Mouse (Mus musculus) kidney, postnatal 25 days (tissue): ENCODE results near the gene Scin.

Source experiments
- DNase-seq, 2 experiments: peaks; one replicate each; pipeline ENCODE4 v3.0.0; 2021; ENCODE audit warnings: mixed read lengths in 2 of 2

The Scin gene

DNA sequence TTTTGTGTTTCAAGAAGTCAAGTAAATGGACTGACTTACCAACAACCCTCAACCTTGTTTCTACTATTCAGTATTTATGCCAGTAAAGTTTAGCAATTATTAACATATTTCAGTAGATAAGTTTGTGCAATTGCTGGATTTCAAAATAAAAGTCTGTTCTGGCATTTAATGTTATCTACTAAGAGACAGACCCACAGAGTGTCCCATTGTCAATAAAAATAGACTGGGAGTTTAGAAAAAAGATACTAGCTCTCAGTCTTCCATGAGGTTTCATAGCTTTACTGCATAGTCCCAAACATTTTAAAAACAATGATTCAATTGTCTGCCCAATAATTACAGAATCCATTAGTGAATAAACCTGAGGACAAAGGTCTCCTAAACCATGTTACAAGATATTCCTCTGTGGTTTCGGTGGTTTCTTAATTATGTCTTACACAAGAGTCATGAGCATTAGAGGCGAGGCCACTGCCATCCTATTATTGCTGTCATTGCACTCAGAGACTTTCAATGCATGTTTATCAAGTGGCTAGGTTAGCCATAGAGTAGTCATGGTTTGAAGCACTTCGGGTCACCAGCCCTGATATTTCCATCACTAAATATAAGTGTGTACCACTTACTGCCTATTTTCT lies 110.9 kb downstream of the Scin start:
- DNase-seq: no peak

DNA sequence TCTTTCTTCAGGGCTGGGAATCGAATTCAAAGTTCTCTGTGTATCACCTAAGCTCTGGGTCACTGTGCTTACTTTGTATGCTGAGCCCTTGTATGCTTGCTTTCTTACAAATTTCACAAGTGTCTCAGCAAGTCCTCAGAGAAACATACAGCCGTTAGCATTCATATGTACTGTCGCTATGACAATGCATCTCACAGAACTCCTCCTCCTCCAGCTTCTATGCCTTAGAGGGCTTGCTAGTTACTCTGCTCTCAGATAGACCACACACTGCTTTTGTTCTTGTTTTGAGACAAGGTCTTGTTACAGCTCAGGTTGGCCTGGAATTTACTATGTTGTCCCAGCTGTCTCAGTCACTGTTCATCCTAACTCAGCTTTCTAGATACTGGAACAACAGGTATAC lies 111.7 kb downstream of the Scin start:
- DNase-seq: no peak

DNA sequence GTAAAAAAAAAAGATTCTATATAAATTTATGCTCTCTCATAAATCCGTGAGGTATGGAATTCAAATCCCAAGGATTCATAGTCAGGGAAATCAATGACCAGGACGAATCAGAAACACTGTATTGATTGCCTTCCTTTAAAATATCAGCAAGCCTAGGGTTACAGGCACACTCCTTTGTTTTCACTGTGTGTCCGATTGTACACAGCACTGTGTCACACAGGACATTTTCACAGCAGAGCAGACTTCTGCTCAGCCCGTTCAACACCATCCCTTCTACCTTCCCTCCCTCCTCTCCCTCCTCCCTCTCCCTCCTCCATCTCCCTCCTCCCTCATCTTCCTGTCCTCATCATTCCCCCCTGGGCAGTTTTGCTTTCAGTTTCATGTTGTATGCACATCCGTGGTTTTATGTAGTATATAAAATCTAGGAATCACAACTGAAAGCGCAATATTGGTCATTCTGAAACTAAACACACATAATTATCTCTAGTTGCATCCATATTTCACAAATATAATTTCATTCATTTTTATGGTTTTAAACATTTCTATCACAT lies 116.0 kb downstream of the Scin start:
- no peak for DNase-seq

DNA sequence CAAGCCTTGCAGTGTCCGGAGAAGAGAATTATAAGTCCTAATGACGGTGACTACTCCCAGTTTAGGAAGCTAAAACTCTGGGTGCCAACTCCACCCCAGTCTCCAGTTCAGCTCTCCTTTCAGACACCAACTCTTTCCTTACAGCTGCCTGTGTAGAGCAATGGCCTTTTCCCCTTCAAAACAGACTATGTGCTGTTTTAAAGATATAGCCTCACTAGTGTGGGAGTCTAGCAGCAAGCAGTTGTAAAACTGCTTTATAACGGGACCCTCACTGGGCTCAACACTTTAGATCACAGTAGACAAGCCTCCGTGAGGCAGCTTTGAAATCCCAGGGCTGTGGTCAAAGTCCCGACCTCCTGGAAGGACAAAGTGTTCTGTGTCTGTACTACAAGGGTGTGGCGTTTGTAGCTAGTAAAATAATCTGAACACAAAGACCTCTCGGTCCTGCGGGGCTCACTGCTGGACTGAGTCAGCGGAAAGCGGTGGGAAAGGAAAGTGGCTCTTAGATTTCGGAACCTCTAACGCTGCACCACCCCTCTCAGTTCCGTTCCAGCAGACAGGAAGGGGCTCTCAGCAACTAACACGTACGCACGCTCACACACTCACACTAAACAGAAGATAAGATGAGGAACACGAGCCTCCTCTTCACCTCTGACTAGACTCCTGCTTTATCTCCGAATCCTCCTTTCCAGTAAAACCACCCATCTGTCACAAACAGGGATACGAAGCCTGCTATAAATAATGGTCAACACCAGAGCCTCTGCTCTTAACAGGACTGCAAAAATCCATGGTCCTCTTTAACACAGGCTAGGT lies 117.2 kb downstream of the Scin start:
- peak; percentile 52 to 86 for DNase-seq

DNA sequence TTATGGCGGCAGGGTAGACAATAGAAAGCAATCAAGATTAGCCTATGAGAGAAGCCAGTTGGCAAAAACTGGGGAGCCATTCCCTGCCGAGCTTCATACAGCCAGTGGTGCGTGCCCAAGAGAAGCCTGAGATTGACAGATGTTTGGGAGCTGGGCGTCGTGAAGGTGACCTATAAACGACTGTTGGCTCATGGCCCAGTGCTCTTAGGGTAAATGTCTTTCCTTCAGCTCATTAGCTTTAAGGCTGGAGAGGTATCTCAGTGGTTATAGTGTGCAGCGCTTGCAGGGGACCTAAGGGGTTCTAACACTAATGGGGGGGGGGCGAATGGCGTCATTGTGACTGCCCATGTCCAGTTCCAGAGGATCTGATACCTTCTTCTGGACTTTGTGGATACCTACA lies 118.0 kb downstream of the Scin start:
- peak in 1 of 2 experiments; percentile 21 for DNase-seq

DNA sequence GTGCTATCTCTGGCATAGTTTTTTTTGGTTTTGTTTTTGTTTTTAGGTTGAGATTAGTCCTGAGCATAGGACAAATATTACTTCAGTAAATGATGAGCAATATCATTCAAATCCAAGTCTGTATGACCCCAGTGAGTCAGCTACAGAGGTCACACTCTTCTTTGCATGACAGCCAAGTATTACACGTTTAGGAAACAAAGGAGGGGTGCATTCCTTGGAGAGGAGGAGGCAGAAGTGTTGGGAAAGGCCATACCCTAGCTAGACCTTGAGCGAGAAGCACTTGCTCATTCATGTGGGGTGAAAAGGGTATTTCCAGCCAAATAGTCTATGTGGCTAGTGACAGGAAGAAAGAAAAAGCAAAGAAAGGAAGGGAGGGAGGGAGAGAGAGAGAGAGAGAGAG lies 124.2 kb downstream of the Scin start:
- DNase-seq: no peak
